Mouse (Mus musculus) hindbrain, postnatal 0 days (tissue): ENCODE data around the gene Hsd17b1. TPM values are rescaled to one million over a fixed set of nuclear protein-coding genes. Genes with fewer than 3 reads are reported as not detected.

ENCODE experiments used
- ATAC-seq: fragments of 200-750 bp; cut with Nextera tagmentation; 2 replicates; pipeline ENCODE4 v1.8.0; 2017; ENCODE audit warnings: mild to moderate bottlenecking, moderate TSS enrichment, moderate library complexity
- DNase-seq: peaks from one replicate; pipeline ENCODE4 v3.0.0-alpha.2; 2015; ENCODE audit warnings: low spot score
- H3K27ac ChIP-seq: fragments of 300-500 bp; sonication (generic); 2 replicates; pipeline ENCODE4 v1.5.1; 2014; ENCODE audit warnings: mild to moderate bottlenecking
- H3K27me3 ChIP-seq: fragments of 300-500 bp; sonication (generic); 2 replicates; pipeline ENCODE4 v1.6.1; 2014; ENCODE audit warnings: low read length, mixed read lengths; ENCODE audit not compliant: insufficient read depth
- H3K36me3 ChIP-seq: fragments of 300-500 bp; sonication (generic); 2 replicates; pipeline ENCODE4 v1.6.1; 2014; ENCODE audit warnings: low read length, mixed read lengths; ENCODE audit not compliant: insufficient read depth
- H3K4me1 ChIP-seq: fragments of 300-500 bp; sonication (generic); 2 replicates; pipeline ENCODE4 v1.6.1; 2014; ENCODE audit warnings: antibody characterized with exemption, low read length, mixed read lengths; ENCODE audit not compliant: insufficient read depth
- H3K4me2 ChIP-seq: fragments of 300-500 bp; sonication (generic); 2 replicates; pipeline ENCODE4 v1.6.1; 2014; ENCODE audit warnings: low read depth, mild to moderate bottlenecking, low read length, moderate library complexity, mixed read lengths
- H3K4me3 ChIP-seq: fragments of 300-500 bp; sonication (generic); 2 replicates; pipeline ENCODE4 v1.5.1; 2014; ENCODE audit warnings: low read length
- H3K9ac ChIP-seq: fragments of 300-500 bp; sonication (generic); replicated peaks from 2 replicates; pipeline ENCODE4 v1.6.1; 2014; ENCODE audit warnings: mild to moderate bottlenecking, low read length, moderate library complexity, mixed read lengths
- H3K9me3 ChIP-seq: fragments of 300-500 bp; sonication (generic); 2 replicates; pipeline ENCODE4 v1.6.1; 2016; ENCODE audit warnings: low read length, mixed read lengths
- CTCF ChIP-seq: IDR thresholded peaks from 2 replicates; pipeline ENCODE4 v1.5.1; 2016; ENCODE audit warnings: antibody characterized with exemption, control low read depth, low read depth
- WGBS: fragments of 180-500 bp; shearing (Covaris S2); extraction: QIAGEN DNeasy Blood & Tissue Kit; methylation state at CpG from one replicate; pipeline ENCODE4 v1.1.7; 2014; 5-methylcytosine and 5-hydroxymethylcytosine counted together
- polyA plus RNA-seq: library from polyadenylated mRNA; unstranded; fragments of >200 nt; fragmentation: Nextera tagmentation; extraction: Ambion mirVana; gene quantifications from 2 replicates; pipeline ENCODE4 v1.2.1, GENCODE M21; 2015
- total RNA-seq: library from RNA; depleted of rRNA; stranded (reverse); fragments of >200 nt; gene quantifications from 2 replicates; pipeline ENCODE4 v1.2.3, GENCODE M21; 2014

The Hsd17b1 gene
- total and polyA plus RNA-seq, 2 experiments from 2014 or later, result 0.16 TPM; not detected in 1

GRCm38 (mm10) chr11:101051051-101051493 lies 27.1 kb upstream of the Hsd17b1 start:
- peaks cover 71% of the 10 kb centered on the region for H3K36me3 ChIP-seq

GRCm38 (mm10) chr11:101051617-101052016 lies 26.6 kb upstream of the Hsd17b1 start:
- Histone ChIP-seq H3K9ac (no peak overlapping the region), H3K4me3 (no peak overlapping the region), H3K27me3 (no peaks in the 10 kb centered on the region), H3K36me3 (peaks cover 72% of the 10 kb centered on the region), H3K4me1 (no peaks in the 10 kb centered on the region), H3K27ac (no peak overlapping the region), H3K4me2 (no peak overlapping the region), H3K9me3 (no peaks in the 10 kb centered on the region)
- no peak for TF ChIP-seq CTCF
- no peak for ATAC-seq
- WGBS, result 82% methylated on average over 8 of the region's 8 CpGs
- no peak for DNase-seq

More at GRCm38 (mm10) chr11:101051051-101051493, 27.1 kb upstream of the Hsd17b1 start:
- H3K4me1 ChIP-seq, result no peaks in the 10 kb centered on the region
- no peak for TF ChIP-seq CTCF
- no peak overlapping the region for H3K27ac ChIP-seq
- DNase-seq (no peak), ATAC-seq (no peak)
- H3K9ac ChIP-seq, result no peak overlapping the region
- H3K4me3 ChIP-seq, result no peak overlapping the region
- 78% methylated on average over 6 of the region's 6 CpGs for WGBS
- no peaks in the 10 kb centered on the region for H3K9me3 ChIP-seq
- H3K27me3 ChIP-seq, result no peaks in the 10 kb centered on the region
- no peak overlapping the region for H3K4me2 ChIP-seq

DNA sequence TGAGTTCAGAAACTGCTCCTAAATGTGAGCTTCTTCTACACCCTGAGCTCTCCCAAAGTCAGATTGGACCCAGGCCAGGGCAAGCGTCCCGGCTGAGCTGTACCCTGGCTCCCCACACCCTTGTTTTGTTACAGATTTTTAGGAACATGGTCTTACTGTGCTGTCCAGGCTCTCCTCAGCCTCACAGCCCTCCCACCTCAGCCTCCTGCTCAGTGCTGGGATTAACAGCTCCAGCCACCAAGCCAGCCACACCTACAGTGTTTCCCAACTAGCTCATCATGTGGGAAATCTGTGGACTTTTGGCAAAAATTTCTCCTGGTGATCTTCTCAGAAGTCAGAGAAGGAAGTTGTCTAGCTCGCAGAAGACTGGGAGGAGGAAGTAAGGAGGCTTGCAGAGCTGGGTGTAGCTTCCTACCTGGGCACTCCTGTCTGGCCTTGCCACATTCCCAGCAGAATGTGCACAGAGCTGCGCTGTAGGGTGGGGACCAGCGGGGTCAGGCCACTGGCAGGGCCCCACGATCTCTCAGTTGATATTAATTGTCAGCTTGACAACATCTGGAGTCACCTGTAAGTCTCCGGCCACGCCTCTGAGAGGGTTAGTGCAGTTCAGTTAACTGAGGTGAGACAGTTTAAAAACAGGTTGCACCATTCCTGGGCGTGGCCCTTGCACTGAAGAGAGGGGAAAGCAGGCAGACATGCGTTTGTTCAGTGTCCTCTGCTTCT lies 25.3 kb upstream of the Hsd17b1 start:
- ATAC-seq (no peak), DNase-seq (no peak)
- no peak overlapping the region for H3K27ac ChIP-seq
- H3K4me3 ChIP-seq, result no peak overlapping the region
- no peak for TF ChIP-seq CTCF
- no peaks in the 10 kb centered on the region for H3K4me1 ChIP-seq
- peaks cover 69% of the 10 kb centered on the region for H3K36me3 ChIP-seq
- 91% methylated on average over 10 of the region's 10 CpGs for WGBS
- H3K27me3 ChIP-seq, result no peaks in the 10 kb centered on the region
- no peak overlapping the region for H3K4me2 ChIP-seq
- no peak overlapping the region for H3K9ac ChIP-seq
- no peaks in the 10 kb centered on the region for H3K9me3 ChIP-seq

GRCm38 (mm10) chr11:101053974-101054373 lies 24.2 kb upstream of the Hsd17b1 start:
- Histone ChIP-seq H3K4me2 (no peak overlapping the region), H3K36me3 (peaks cover 58% of the 10 kb centered on the region), H3K27me3 (no peaks in the 10 kb centered on the region), H3K4me1 (no peaks in the 10 kb centered on the region), H3K9me3 (no peaks in the 10 kb centered on the region), H3K4me3 (no peak overlapping the region), H3K27ac (no peak overlapping the region), H3K9ac (no peak overlapping the region)
- ATAC-seq, result no peak
- peak; percentile 59 for TF ChIP-seq CTCF
- 92% methylated on average over 1 of the region's 1 CpGs for WGBS
- DNase-seq, result no peak

DNA sequence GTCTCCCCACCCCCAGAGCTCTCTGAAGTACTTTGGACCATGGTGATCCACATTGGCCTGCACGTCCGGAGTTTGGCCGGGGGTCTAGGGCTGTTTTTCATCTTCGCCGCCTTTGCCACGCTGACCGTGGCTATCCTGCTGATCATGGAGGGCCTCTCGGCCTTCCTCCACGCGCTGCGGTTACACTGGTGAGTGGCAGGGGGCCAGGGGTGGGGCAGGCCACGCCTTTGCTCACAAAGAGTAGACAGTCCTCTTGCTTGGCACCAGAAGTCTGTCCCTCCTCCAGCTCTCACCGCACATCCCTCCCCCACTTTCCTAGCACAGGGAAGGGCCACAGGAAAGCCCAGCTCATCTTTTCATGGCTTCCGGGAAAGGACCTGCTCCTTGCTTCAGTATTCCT lies 22.8 kb upstream of the Hsd17b1 start:
- peaks cover 45% of the 10 kb centered on the region for H3K36me3 ChIP-seq
- no peak for TF ChIP-seq CTCF

GRCm38 (mm10) chr11:101056885-101057284 lies 21.3 kb upstream of the Hsd17b1 start:
- no peak for DNase-seq
- no peak overlapping the region for H3K4me3 ChIP-seq
- WGBS, result 54% methylated on average over 8 of the region's 8 CpGs

More for the DNA sequence above, 22.8 kb upstream of the Hsd17b1 start:
- Histone ChIP-seq H3K4me1 (no peaks in the 10 kb centered on the region), H3K4me3 (no peak overlapping the region), H3K27ac (no peak overlapping the region), H3K9ac (no peak overlapping the region), H3K4me2 (no peak overlapping the region), H3K9me3 (no peaks in the 10 kb centered on the region), H3K27me3 (no peaks in the 10 kb centered on the region)
- WGBS, result 75% methylated on average over 14 of the region's 14 CpGs
- ATAC-seq, result no peak
- DNase-seq, result no peak

GRCm38 (mm10) chr11:101057860-101058259 lies 20.4 kb upstream of the Hsd17b1 start:
- peak; percentile 90 for DNase-seq
- TF ChIP-seq CTCF, result peak; percentile 83
- no peaks in the 10 kb centered on the region for H3K27me3 ChIP-seq
- H3K9me3 ChIP-seq, result no peaks in the 10 kb centered on the region
- peak; percentile 39; the same call in 1 of the 2 replicates for ATAC-seq
- H3K4me2 ChIP-seq, result no peak overlapping the region
- H3K9ac ChIP-seq, result no peak overlapping the region
- 38% methylated on average over 5 of the region's 5 CpGs for WGBS
- H3K27ac ChIP-seq, result no peak overlapping the region
- H3K4me1 ChIP-seq, result no peaks in the 10 kb centered on the region
- H3K4me3 ChIP-seq, result no peak overlapping the region
- H3K36me3 ChIP-seq, result peaks cover 48% of the 10 kb centered on the region

More at GRCm38 (mm10) chr11:101056885-101057284, 21.3 kb upstream of the Hsd17b1 start:
- Histone ChIP-seq H3K9me3 (no peaks in the 10 kb centered on the region), H3K9ac (no peak overlapping the region), H3K27ac (no peak overlapping the region), H3K27me3 (no peaks in the 10 kb centered on the region), H3K4me1 (no peaks in the 10 kb centered on the region), H3K4me2 (no peak overlapping the region), H3K36me3 (peaks cover 51% of the 10 kb centered on the region)
- no peak for ATAC-seq
- no peak for TF ChIP-seq CTCF
